Mouse (Mus musculus) ES-E14 (cell line): ENCODE results near the gene Adcy7. TPM values are rescaled to one million over a fixed set of nuclear protein-coding genes. Genes with fewer than 3 reads are reported as not detected.

Experiments used
- DNase-seq: peaks from one replicate; pipeline ENCODE4 v3.0.0-alpha.2; 2013; ENCODE audit warnings: low read depth, low spot score
- H3K27ac ChIP-seq: 2 replicates; pipeline ENCODE4 v1.5.1; 2012; ENCODE audit warnings: low read depth, mild to moderate bottlenecking, low read length, moderate library complexity, mixed read lengths; ENCODE audit not compliant: poor library complexity, insufficient read depth, severe bottlenecking
- H3K36me3 ChIP-seq: 2 replicates; pipeline ENCODE4 v1.6.1; 2012; ENCODE audit warnings: mild to moderate bottlenecking, low read length, moderate library complexity, mixed read lengths; ENCODE audit not compliant: control insufficient read depth, poor library complexity, insufficient read depth, severe bottlenecking
- H3K4me1 ChIP-seq, 2 experiments: fragments of 150-350 bp in 1 of 2; sonication (generic) in 1 of 2; 2 replicates each; pipeline ENCODE4 v1.6.1; 2012; ENCODE audit warnings: low read length in 2 of 2, mild to moderate bottlenecking in 1 of 2, mixed read lengths in 1 of 2; ENCODE audit not compliant: control insufficient read depth in 2 of 2, insufficient read depth in 2 of 2, poor library complexity in 1 of 2
- H3K4me3 ChIP-seq, 2 experiments: fragments of 150-350 bp in 1 of 2; sonication (generic) in 1 of 2; 2 replicates each; pipeline ENCODE4 v1.5.1; 2012; ENCODE audit warnings: low read length in 2 of 2, low read depth in 1 of 2, mild to moderate bottlenecking in 1 of 2, mixed read lengths in 1 of 2; ENCODE audit not compliant: insufficient read depth in 1 of 2, poor library complexity in 1 of 2, severe bottlenecking in 1 of 2
- H3K9ac ChIP-seq: 2 replicates; pipeline ENCODE4 v1.6.1; 2012; ENCODE audit warnings: low read depth, mild to moderate bottlenecking, low read length, mixed read lengths; ENCODE audit not compliant: poor library complexity, insufficient read depth, severe bottlenecking
- H3K9me3 ChIP-seq: fragments of 150-350 bp; sonication (generic); 2 replicates; pipeline ENCODE4 v1.6.1; 2012; ENCODE audit warnings: low read depth, mild to moderate bottlenecking, low read length; ENCODE audit not compliant: control insufficient read depth, insufficient read depth
- CHD2 ChIP-seq: IDR thresholded peaks from 2 replicates; pipeline ENCODE4 v1.6.1; 2014; ENCODE audit warnings: mild to moderate bottlenecking, low read depth, low read length, inconsistent platforms
- HCFC1 ChIP-seq: IDR thresholded peaks from 2 replicates; pipeline ENCODE4 v1.6.1; 2012; ENCODE audit warnings: low read length, inconsistent platforms, borderline replicate concordance; ENCODE audit not compliant: insufficient read depth
- MAFK ChIP-seq: IDR thresholded peaks from 2 replicates; pipeline ENCODE4 v1.6.1; 2014; ENCODE audit warnings: mild to moderate bottlenecking, low read depth, low read length, inconsistent platforms; ENCODE audit not compliant: insufficient read depth
- ZC3H11A ChIP-seq: IDR thresholded peaks from 2 replicates; pipeline ENCODE4 v1.6.1; 2012; ENCODE audit warnings: low read depth, mild to moderate bottlenecking, inconsistent platforms, low read length, borderline replicate concordance
- ZNF384 ChIP-seq: IDR thresholded peaks from 2 replicates; pipeline ENCODE4 v1.6.1; 2012; ENCODE audit warnings: low read depth, low read length, inconsistent platforms
- in situ Hi-C, 2 experiments: fragments of 600-800 bp; cut with MboI; formaldehyde crosslinking; loops; one replicate each; pipeline ENCODE4 v1.15.1; 2025; ENCODE audit warnings: low sequenced_read_pairs in 2 of 2, inconsistent platforms in 1 of 2; ENCODE audit not compliant: unreplicated experiment in 2 of 2
- total RNA-seq: library from RNA; depleted of rRNA; stranded (reverse); fragments of 300-350 nt; gene quantifications from 2 replicates; pipeline ENCODE4 v1.2.3, GENCODE M21; 2012

Adcy7 gene
- total RNA-seq, 1 experiment: 4.2 TPM

DNA sequence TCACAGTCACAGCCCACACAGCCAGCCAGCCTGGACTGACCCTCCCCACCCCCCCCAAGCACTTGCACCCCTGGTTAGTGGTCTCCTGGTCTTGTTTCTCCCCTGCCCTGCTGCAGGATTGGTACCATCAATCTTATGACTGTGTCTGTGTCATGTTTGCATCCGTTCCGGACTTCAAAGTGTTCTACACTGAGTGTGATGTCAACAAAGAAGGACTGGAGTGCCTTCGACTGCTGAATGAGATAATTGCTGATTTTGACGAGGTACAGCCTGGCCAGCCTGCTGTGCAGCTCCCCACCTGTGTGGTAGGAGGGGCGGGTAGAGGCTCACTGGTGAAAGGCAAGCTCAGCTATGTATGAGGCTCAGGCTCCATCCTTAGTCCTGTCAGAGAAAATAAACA is 53.0 kb downstream of the Adcy7 start:
- H3K4me1 ChIP-seq: no peaks in the 10 kb centered on the region; a peak in 1 of 4 replicates
- TF ChIP-seq MAFK: no peak
- no peak for TF ChIP-seq CHD2
- TF ChIP-seq ZNF384: no peak
- TF ChIP-seq HCFC1: no peak
- TF ChIP-seq ZC3H11A: no peak
- no peak overlapping the region for H3K27ac ChIP-seq
- in situ Hi-C loops: no loop called here
- H3K9me3 ChIP-seq: no peaks in the 10 kb centered on the region
- H3K9ac ChIP-seq: no peak overlapping the region
- peaks cover 4% of the 10 kb centered on the region; the same call in 1 of the 2 replicates for H3K36me3 ChIP-seq
- DNase-seq: no peak
- H3K4me3 ChIP-seq: no peak overlapping the region

- DNase-seq: no peak
- no peaks in the 10 kb centered on the region for H3K9me3 ChIP-seq
- in situ Hi-C loops: no loop called here
- no peak overlapping the region for H3K27ac ChIP-seq
- no peaks in the 10 kb centered on the region; a peak in 1 of 4 replicates for H3K4me1 ChIP-seq
- H3K9ac ChIP-seq: no peak overlapping the region
- peaks cover 5% of the 10 kb centered on the region; the same call in 1 of the 2 replicates for H3K36me3 ChIP-seq
- H3K4me3 ChIP-seq: no peak overlapping the region
- TF ChIP-seq MAFK (no peak), HCFC1 (no peak), ZNF384 (no peak), ZC3H11A (no peak), CHD2 (no peak)
These were observed 53.6 kb downstream of the Adcy7 start for GRCm38 (mm10) chr8:88325795-88326194.

GRCm38 (mm10) chr8:88326328-88326727 is 54.1 kb downstream of the Adcy7 start:
- peaks cover 6% of the 10 kb centered on the region for H3K36me3 ChIP-seq
- no peak for DNase-seq
- in situ Hi-C loops: no loop called here
- TF ChIP-seq HCFC1 (no peak), CHD2 (no peak), ZC3H11A (no peak), ZNF384 (no peak), MAFK (no peak)
- H3K4me3 ChIP-seq: no peak overlapping the region
- no peak overlapping the region for H3K27ac ChIP-seq
- no peak overlapping the region for H3K9ac ChIP-seq
- no peaks in the 10 kb centered on the region; a peak in 1 of 4 replicates for H3K4me1 ChIP-seq
- no peaks in the 10 kb centered on the region for H3K9me3 ChIP-seq

- peaks cover 20% of the 10 kb centered on the region for H3K36me3 ChIP-seq
- no peak overlapping the region for H3K9ac ChIP-seq
- H3K4me3 ChIP-seq: no peak overlapping the region
- no peak for TF ChIP-seq ZNF384
- TF ChIP-seq MAFK: no peak
- TF ChIP-seq CHD2: no peak
- TF ChIP-seq ZC3H11A: no peak
- TF ChIP-seq HCFC1: no peak
- H3K4me1 ChIP-seq: no peaks in the 10 kb centered on the region; a peak in 1 of 4 replicates
- in situ Hi-C loops: no loop called here
- H3K27ac ChIP-seq: no peak overlapping the region
- no peaks in the 10 kb centered on the region for H3K9me3 ChIP-seq
- no peak for DNase-seq
These were observed 56.5 kb downstream of the Adcy7 start for GRCm38 (mm10) chr8:88328689-88329088.

DNA sequence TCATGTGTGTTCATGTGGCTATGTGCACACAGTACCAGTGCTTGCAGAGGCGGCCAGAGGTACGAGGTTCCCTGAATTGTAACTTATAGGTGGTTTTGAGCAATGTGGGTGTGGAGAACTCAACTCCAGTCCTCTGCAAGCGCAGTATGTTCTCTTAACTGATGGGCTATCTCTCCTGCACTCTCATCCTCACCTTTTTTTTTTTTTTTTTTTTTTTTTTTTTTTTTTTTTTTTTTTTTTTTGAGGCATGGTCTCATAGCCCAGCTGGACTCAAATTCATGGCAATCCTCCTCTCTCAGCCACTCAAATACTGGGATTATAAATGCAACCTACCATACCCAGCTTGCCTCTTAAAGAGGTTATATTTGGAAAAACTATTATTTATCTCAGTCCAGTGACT is 58.6 kb downstream of the Adcy7 start:
- peaks cover 27% of the 10 kb centered on the region for H3K36me3 ChIP-seq
- no peak overlapping the region for H3K9ac ChIP-seq
- H3K4me1 ChIP-seq: no peaks in the 10 kb centered on the region
- no peak overlapping the region for H3K27ac ChIP-seq
- TF ChIP-seq MAFK (no peak), HCFC1 (no peak), CHD2 (no peak), ZC3H11A (no peak), ZNF384 (no peak)
- H3K4me3 ChIP-seq: no peak overlapping the region
- in situ Hi-C loops: no loop called here
- H3K9me3 ChIP-seq: no peaks in the 10 kb centered on the region
- DNase-seq: no peak
